Mouse (Mus musculus) left cerebral cortex, adult 18-20 months (tissue): ENCODE results near the gene Aldh3b1. TPM values are rescaled to one million over a fixed set of nuclear protein-coding genes. Genes with fewer than 3 reads are reported as not detected.

Experiments
- DNase-seq, 2 experiments: peaks; one replicate each; pipeline ENCODE4 v3.0.0; 2021 to 2022; ENCODE audit warnings: low spot score in 2 of 2, mixed read lengths in 1 of 2
- total RNA-seq, 2 experiments: library from RNA; stranded (reverse); gene quantifications; 2 replicates each; pipeline ENCODE4 v1.2.3; 2021

Gene Aldh3b1
- total RNA-seq, 2 experiments from 2014 or later: 3.0 to 4.2 TPM

DNA sequence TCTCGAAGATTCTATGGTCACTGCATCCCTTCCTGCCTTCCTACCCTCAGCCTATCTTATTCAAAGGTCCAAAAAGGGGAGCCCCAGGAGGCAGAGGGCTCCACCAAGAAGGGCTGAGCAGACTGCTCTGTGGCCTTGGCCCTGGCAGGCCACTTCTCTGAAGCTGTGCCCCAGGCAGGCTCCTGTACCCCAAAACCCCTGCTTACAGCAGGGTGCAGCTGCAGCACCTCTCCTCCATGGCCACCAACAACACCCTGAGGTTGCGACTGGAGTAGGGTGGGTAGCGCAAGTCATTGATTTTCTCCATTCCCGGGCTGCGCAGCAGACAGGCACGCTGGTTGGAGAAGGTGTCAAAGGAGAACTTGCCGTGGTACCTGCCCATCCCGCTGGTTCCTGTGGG lies 15.9 kb downstream of the Aldh3b1 start:
- no peak for DNase-seq

- peak; percentile 83 to 89 for DNase-seq
These were observed 17.0 kb downstream of the Aldh3b1 start, which contains the start of gene Ndufs8 for GRCm38 (mm10) chr19:3912337-3913204. Ndufs8 (minus strand) TSS chr19:3912774.

GRCm38 (mm10) chr19:3910206-3910605 lies 19.4 kb downstream of the Aldh3b1 start:
- no peak for DNase-seq

DNA sequence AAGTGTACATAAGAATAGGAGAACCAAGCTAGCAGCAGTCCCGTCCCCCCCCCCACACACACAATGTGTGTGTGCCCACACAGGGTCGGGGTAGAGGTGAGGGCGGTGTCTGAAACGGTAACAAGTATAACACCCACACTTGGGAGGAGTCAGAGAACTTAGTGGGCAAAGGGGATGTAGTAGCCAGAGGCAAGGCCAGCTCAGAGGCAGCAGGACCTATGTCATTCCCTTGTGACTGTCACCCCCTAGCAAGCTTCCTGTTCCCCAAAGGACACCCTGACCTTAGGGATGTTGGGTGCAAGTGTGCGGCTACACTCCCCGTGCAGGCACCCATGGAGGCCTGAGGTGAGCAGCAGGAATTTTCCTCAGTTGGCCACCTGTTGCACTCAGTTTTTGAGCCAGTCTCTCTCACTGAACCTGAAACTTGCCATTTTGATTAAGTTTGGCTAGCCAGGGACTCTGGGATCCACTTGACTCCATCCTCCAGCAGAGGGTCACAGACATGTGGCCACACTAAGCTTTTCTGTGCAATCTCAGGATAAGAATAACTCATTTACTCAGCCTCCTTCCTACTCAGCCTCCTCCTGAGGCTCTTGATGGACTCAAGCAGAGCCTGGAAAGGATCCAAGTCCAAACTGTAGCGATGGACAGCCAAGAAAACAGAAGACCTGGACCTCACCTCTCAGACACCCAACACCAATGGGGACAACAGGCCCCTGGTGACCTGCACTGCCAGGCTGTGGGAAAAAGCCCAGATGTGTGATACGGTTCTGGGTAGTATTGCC lies 21.5 kb downstream of the Aldh3b1 start:
- DNase-seq: no peak

DNA sequence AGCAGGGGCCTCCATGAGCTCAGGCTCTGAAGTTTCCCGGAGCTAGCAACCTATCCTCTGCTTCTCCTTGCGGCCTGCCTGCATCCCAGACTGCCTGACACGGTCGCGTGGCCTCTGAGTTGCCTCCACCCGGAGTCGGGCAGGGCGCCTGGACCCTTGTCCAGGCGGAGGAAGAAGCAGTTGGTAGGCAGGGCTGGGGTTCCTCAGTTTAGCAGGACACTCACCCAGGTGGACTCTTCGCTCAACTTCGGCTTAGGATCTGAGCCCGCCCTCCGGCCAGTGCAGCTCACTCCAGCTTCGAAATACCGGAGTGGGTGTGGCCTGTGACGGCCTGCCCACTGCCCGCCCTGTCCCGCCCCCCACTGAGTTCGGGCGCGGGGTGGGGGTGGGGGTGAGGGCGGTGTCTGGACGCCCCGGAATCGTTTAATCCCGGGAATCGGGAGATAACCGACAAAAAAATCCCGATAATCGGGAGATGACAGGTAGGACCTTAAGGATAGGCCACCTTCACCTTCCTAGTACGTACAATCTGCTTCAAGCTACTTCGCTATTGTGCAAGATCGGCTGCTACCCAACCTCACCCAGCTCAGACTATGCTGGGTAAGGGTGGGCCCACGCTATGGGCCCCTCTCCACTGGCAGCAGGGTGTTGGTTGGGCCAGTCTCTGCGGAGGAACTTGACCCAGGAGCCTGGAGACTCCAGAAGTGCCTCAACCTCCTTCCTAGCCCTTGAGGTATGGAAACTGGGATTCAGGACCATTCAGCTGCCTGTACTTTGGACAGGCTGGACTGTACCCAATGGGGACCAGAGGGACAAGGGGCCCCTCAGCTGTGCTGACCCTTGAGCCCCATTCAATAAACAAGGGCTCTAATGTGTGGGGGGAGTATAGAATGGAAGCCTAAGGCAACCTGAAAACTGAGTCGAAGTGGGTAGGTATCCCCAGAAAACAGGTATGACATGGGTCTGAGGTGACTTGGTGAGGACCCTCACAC lies 22.5 kb downstream of the Aldh3b1 start, which contains the start of gene Tcirg1:
TSS of gene Tcirg1 (minus strand) at position 339 of the 992 bp plus-strand sequence.
- peak; percentile 42 to 52 for DNase-seq

DNA sequence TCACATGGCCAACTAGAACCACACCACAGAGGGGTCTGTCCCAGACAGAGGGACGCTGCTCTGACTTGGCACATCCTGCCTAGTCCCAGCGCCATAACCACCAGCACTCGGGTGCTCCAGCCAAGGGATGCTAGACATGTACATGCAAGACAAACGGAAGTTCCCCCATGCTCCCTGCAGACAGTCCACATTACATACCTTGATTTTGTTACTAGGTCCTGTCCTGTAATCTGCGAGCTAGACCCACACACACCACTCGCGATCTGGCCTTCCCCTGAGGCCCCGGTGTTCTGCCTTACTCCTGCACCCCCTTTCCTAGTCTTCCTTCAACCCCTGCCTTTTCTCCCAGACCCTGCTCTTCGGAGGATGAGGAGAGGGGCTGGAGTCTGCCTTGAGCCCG lies 23.3 kb downstream of the Aldh3b1 start:
- no peak for DNase-seq

- DNase-seq: no peak
These were observed 24.2 kb downstream of the Aldh3b1 start for GRCm38 (mm10) chr19:3905261-3905969.

- DNase-seq: no peak
These were observed 25.3 kb downstream of the Aldh3b1 start for GRCm38 (mm10) chr19:3904363-3904675.

- DNase-seq: no peak
These were observed 25.8 kb downstream of the Aldh3b1 start for GRCm38 (mm10) chr19:3903648-3904362.

DNA sequence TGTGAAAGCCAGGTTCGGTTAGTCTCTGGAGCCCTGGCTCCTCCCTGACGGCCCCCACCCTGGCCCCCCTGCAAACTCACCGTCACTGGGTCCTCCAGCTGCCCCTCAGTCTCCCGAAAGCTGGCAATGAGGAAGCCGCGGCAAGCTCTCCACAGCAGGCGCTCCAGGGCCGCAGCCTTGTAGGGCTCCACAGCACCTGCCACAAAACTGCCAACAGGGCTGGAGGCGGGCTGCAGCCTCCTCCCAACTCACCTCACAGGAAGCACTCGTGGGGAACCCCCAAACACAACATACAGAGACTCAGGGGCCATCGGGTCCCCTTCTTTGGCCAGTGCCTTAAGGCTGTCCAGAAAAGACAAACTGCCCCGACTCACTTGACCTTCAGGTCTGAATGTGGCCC lies 26.6 kb downstream of the Aldh3b1 start:
- no peak for DNase-seq

- DNase-seq: no peak
These were observed 30.0 kb downstream of the Aldh3b1 start for GRCm38 (mm10) chr19:3899618-3900017.

DNA sequence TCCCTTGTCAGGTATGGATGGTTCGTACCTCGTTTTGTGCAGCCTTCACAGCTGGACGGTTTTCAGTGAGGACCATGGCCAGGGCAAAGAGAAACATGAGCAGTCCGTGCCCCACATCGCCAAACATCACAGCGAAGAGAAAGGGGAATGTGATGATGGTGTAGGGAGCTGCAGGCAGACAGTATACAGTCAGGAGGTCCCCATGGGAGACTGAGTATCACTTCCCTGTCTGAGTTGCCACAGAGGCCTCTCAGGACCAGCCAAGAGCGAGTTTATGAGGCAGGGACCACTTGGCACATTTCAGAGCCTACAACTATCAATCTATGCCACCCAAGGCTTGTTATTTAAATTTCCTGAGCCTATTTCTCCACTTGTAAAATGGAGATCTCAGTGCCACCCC lies 30.7 kb downstream of the Aldh3b1 start:
- DNase-seq: no peak

DNA sequence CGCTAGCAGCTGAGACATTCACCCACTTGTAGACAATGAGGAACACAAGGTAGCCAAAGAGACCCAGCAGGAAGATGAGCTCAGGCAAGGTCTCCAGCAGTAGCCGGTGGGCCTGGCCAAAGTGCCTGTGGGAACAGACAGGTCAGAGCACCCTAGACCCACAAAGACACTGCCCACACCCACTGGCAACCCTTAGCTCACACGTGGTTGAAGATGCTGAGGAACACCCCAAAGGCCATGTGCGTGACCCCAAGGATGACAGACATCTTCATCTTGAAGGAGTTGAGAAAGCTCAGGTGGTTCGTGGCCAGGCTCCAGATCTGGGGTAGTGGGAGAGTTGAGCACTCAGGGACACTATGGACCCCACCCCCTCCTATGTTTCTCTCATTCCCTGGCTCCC lies 32.1 kb downstream of the Aldh3b1 start:
- DNase-seq: no peak

- DNase-seq: no peak
These were observed 33.4 kb downstream of the Aldh3b1 start for GRCm38 (mm10) chr19:3896208-3896607.

GRCm38 (mm10) chr19:3895171-3895631 lies 34.4 kb downstream of the Aldh3b1 start:
- no peak for DNase-seq

DNA sequence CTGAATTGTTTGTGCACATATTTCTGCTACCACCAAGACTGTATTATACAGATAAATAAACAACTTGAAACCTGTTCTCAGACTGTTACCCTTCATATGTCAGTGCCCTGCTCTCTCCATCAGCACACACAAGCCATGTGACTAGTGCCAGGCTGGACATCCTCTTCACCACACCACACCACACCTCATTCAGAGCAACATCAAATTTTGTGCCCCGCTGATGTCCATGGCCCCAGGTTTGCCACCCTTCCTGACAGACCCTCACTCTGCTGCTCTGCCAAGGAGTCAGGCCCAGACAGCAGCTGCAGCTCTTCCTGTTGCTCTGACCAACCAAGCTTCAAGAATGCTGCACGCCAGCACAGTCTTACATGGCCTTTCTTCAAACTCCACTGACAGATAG lies 35.3 kb downstream of the Aldh3b1 start:
- DNase-seq: no peak

GRCm38 (mm10) chr19:3893545-3894116 lies 36.0 kb downstream of the Aldh3b1 start:
- DNase-seq: no peak

DNA sequence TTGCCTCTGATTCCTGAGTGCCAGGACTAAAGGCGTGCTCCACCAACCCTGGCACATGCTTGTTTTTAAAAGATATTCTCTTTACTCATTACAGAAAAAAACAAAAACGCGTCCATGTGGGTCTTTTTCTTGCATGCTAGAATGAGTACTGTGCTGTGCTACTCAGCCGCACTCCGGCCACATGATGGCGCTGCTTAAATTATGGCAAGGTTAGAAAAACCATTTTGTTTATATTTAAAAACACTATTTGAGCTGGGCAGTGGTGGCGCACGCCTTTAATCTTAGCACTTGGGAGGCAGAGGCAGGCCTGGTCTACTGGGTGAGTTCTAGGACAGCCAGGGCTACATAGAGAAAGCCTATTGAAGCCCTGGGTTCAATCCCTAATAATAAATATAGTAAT lies 39.4 kb downstream of the Aldh3b1 start:
- DNase-seq: no peak

DNA sequence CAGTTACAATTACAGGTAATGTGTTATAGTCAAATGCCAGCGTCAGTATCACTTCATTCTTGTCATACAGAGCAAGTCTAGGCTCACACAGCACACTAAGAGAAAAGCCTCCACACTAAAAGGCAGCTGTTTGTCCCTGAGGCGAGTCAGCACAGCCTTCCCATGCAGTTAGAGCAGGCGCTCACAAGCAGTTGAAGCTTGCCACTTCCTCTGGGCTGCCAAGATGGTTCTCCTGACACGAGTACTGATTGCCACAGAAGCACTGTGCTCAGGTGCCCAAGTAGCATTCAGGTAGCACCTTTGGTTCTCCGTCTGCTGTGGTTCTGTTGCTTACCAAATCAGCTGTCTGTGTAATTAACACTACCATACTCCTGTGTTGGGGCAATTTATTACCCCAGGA lies 40.5 kb downstream of the Aldh3b1 start:
- no peak for DNase-seq
